Mouse (Mus musculus) midbrain, embryonic 16.5 days (tissue): ENCODE data around the gene Prss27. TPM values are rescaled to one million over a fixed set of nuclear protein-coding genes. Genes with fewer than 3 reads are reported as not detected.
"Not testable (repeated sequence)": the region's sequence is repeated elsewhere in the genome, so short reads cannot be mapped to it uniquely, and the experiment has no call there.

Experiments used
- ATAC-seq: fragments of 200-750 bp; cut with Nextera tagmentation; 2 replicates; pipeline ENCODE4 v1.8.0; 2017; ENCODE audit warnings: moderate TSS enrichment
- H3K27ac ChIP-seq: fragments of 300-500 bp; sonication (generic); 2 replicates; pipeline ENCODE4 v1.5.1; 2014; ENCODE audit warnings: mild to moderate bottlenecking, low read length, mixed read lengths
- H3K27me3 ChIP-seq: fragments of 300-500 bp; sonication (generic); 2 replicates; pipeline ENCODE4 v1.6.1; 2014; ENCODE audit warnings: low read depth, low read length, mixed read lengths; ENCODE audit not compliant: control insufficient read depth, insufficient read depth
- H3K36me3 ChIP-seq: fragments of 300-500 bp; sonication (generic); 2 replicates; pipeline ENCODE4 v1.6.1; 2014; ENCODE audit warnings: mild to moderate bottlenecking, low read length, moderate library complexity, mixed read lengths; ENCODE audit not compliant: control insufficient read depth, insufficient read depth
- H3K4me1 ChIP-seq: fragments of 300-500 bp; sonication (generic); 2 replicates; pipeline ENCODE4 v1.6.1; 2014; ENCODE audit warnings: mild to moderate bottlenecking, low read length, mixed read lengths; ENCODE audit not compliant: control insufficient read depth, insufficient read depth
- H3K4me2 ChIP-seq: fragments of 300-500 bp; sonication (generic); 2 replicates; pipeline ENCODE4 v1.6.1; 2014; ENCODE audit warnings: mild to moderate bottlenecking, low read length, mixed read lengths
- H3K4me3 ChIP-seq: fragments of 300-500 bp; sonication (generic); 2 replicates; pipeline ENCODE4 v1.5.1; 2014; ENCODE audit warnings: low read depth, mild to moderate bottlenecking, low read length, moderate library complexity, mixed read lengths
- H3K9ac ChIP-seq: fragments of 300-500 bp; sonication (generic); 2 replicates; pipeline ENCODE4 v1.6.1; 2014; ENCODE audit warnings: low read depth, low read length, mixed read lengths
- H3K9me3 ChIP-seq: fragments of 300-500 bp; sonication (generic); replicated peaks from 2 replicates; pipeline ENCODE4 v1.6.1; 2014; ENCODE audit warnings: mild to moderate bottlenecking, low read length, mixed read lengths; ENCODE audit not compliant: control insufficient read depth, poor library complexity, severe bottlenecking
- WGBS: fragments of 180-500 bp; shearing (Covaris S2); extraction: QIAGEN DNeasy Blood & Tissue Kit; methylation state at CpG from one replicate; pipeline ENCODE4 v1.1.7; 2014; 5-methylcytosine and 5-hydroxymethylcytosine counted together
- microRNA-seq: library from miRNA; unstranded; fragments of <30 nt; microRNA quantifications from one replicate; pipeline ENCODE4, GENCODE M21; 2017
- polyA plus RNA-seq: library from polyadenylated mRNA; unstranded; fragments of >200 nt; fragmentation: Nextera tagmentation; extraction: Ambion mirVana; gene quantifications from 2 replicates; pipeline ENCODE4 v1.2.1, GENCODE M21; 2015

Prss27 gene
- polyA plus RNA-seq, 1 experiment from 2014 or later: 0.19 TPM

DNA sequence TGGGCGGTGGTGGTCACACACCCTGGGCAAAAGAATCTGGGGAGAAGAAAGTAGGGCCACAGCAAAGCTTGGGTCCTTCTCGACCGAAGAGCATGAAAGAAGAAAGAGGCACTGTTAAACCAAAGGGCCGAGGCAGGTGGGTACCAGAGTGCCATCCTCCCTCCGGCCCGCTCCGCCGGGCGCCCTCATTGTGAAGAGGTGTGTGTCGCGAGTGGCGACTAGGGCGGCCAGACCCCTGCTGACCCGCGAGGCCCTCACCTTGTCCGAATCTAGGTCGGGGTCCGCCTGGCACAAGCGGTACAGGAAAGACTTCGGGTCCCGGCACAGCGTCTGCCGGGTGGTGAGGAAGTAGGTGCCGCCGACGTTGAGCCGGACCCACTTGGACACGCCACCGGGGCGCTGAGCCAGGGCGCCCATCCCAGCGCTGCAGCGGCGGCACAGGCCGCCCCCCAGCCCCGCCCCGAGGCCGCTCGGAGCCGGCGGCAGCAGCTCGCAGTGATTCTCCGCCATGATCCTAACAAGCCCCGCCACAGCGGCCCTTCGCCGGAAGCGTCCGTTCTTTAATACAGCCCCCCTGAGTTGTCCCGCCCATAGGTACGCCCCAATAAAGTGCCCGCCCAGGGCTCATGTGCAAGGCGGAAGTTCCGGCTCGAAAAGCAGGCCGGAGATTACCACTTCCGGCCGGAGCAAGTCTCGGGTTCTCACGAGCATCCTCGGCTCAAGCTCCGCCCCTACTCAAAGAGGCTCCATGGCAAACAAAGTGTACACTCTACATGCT, 35.2 kb downstream of the Prss27 start, which contains the start of gene Kctd5:
TSS of gene Kctd5 (minus strand) at position 567 of the 778 bp plus-strand sequence.
- H3K27ac ChIP-seq: peak within 1 kb of the TSS; percentile 87
- H3K9me3 ChIP-seq: no peaks in the 10 kb centered on the region
- H3K4me3 ChIP-seq: peak within 1 kb of the TSS; percentile 66
- no peaks in the 10 kb centered on the region for H3K27me3 ChIP-seq
- peaks cover 18% of the 10 kb centered on the region for H3K4me1 ChIP-seq
- under 1% methylated on average over 62 of the region's 62 CpGs for WGBS
- peak within 1 kb of the TSS; percentile 80 for H3K4me2 ChIP-seq
- ATAC-seq: peak; percentile 96
- H3K9ac ChIP-seq: peak within 1 kb of the TSS; percentile 91
- H3K36me3 ChIP-seq: peaks cover 3% of the 10 kb centered on the region

DNA sequence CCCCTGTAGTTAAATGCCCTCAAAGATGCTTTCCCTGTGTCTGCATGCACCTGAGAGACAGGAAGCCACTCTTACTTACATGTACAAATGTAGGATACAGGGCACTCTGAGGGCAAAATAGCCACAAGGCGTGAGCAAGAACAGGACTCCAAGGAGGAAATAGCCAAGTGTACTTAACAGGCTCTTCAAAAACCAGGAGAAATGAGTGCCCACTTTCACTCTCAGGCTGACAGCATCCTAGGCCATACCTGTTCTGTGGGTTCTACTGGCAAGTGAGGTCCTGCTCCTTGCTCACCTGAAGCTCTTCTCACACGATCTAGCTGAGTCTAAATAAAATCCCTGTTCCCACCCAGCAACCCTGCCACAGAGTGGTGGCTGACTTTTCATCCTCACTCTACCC, 39.2 kb downstream of the Prss27 start:
- H3K4me2 ChIP-seq: no peak overlapping the region
- no peaks in the 10 kb centered on the region for H3K27me3 ChIP-seq
- ATAC-seq: no peak
- 96% methylated on average over 2 of the region's 2 CpGs for WGBS
- peaks cover 23% of the 10 kb centered on the region for H3K36me3 ChIP-seq
- H3K4me1 ChIP-seq: peaks cover 4% of the 10 kb centered on the region
- no peak overlapping the region for H3K4me3 ChIP-seq
- no peak overlapping the region for H3K27ac ChIP-seq
- H3K9me3 ChIP-seq: no peaks in the 10 kb centered on the region
- no peak overlapping the region for H3K9ac ChIP-seq

DNA sequence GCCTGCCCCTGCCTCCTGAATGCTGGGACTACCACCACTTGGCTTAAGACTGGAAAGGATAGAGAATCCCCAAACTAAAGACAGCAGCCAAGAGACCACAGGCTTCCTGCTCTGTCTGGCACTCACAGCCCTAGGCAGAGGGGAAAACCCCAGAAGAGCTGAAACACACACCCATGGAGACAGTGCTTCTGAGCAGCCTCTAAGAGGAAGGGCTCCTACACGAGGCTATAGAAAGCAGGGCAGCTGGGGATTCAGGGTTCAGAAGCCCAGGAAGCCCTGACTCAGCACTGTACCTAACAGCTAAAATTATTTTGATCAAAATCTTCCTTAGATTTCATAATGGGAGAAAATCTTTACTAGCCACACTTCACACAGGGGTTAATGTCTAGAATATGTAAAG, 46.6 kb downstream of the Prss27 start:
- Histone ChIP-seq H3K36me3 (peaks cover 10% of the 10 kb centered on the region; the same call in 1 of the 2 replicates), H3K4me1 (no peaks in the 10 kb centered on the region), H3K9ac (no peak overlapping the region), H3K4me2 (no peak overlapping the region), H3K9me3 (no peaks in the 10 kb centered on the region), H3K27me3 (no peaks in the 10 kb centered on the region), H3K4me3 (no peak overlapping the region), H3K27ac (no peak overlapping the region)
- WGBS: 59% methylated on average over 1 of the region's 1 CpGs
- no peak for ATAC-seq

DNA sequence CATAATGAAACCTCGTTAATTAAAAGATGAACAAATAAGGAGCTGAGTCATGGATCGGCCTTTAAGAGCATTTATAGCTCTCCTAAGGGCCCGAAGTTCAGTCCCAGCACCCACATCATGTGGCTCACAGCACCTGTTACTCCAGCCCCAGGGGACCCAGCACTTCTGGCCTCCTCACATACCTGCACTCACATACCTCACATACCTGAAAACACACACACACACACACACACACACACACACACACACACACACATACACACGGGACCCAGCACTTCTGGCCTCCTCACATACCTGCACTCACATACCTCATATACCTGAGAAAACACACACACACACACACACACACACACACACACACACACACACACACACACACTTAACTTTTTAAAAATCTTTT, 48.5 kb downstream of the Prss27 start:
- H3K9ac ChIP-seq, H3K4me2 ChIP-seq, H3K4me3 ChIP-seq, H3K4me1 ChIP-seq, H3K27me3 ChIP-seq, H3K9me3 ChIP-seq, ATAC-seq, H3K27ac ChIP-seq: not testable (repeated sequence)
- WGBS: 93% methylated on average over 4 of the region's 4 CpGs
- peaks cover 12% of the 10 kb centered on the region; the same call in 1 of the 2 replicates for H3K36me3 ChIP-seq

DNA sequence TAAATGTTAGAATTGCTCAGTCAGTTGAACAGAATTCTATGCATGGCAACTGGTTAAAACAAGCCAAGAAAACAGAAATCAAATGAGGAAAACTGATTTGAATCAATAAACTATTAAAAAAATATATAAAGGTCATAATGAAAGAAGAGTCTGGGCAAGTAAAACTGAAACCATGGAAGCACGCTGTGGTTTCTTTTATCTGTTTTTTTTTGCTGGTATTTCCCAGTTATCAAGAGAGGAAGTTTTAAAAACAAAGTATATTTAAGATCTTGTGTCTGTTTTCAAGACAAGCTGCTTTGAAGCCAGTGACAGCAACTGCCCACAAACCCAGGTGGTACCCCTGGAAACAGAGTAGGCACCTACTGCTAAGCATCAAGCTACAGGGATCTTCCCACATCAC, 52.6 kb downstream of the Prss27 start:
- no peak overlapping the region for H3K4me2 ChIP-seq
- peaks cover 19% of the 10 kb centered on the region for H3K36me3 ChIP-seq
- H3K9me3 ChIP-seq: no peaks in the 10 kb centered on the region
- no peak for ATAC-seq
- WGBS: 100% methylated on average over 1 of the region's 1 CpGs
- H3K4me3 ChIP-seq: no peak overlapping the region
- no peak overlapping the region for H3K9ac ChIP-seq
- no peaks in the 10 kb centered on the region for H3K27me3 ChIP-seq
- no peak overlapping the region for H3K27ac ChIP-seq
- H3K4me1 ChIP-seq: no peaks in the 10 kb centered on the region

Small RNA genes lying within 50 kb of the gene (microRNA-seq; reads per million reads assigned to microRNA genes)
- gene Gm27700: not detected

Other genes with a start within 250 kb of the Prss27 start
- 467 and 529 TPM in 2 replicates for gene Srrm2, start 247.6 kb upstream of the Prss27 start, polyA plus RNA-seq
- 1,162 and 1,206 TPM in 2 replicates for gene Elob, start 209.0 kb upstream of the Prss27 start, polyA plus RNA-seq
- 0.18 TPM in 1 of 2 replicates, not detected in the other for gene Prss33, start 202.1 kb upstream of the Prss27 start, polyA plus RNA-seq
- not detected in 2 replicates for gene Prss32, start 194.3 kb upstream of the Prss27 start, polyA plus RNA-seq
- gene Prss41, start 194.0 kb upstream of the Prss27 start, polyA plus RNA-seq: 0.88 and 1.6 TPM in 2 replicates
- not detected in 2 replicates for gene Prss21, start 170.1 kb upstream of the Prss27 start, polyA plus RNA-seq
- gene Dcpp1, start 157.3 kb upstream of the Prss27 start, polyA plus RNA-seq: not detected in 2 replicates
- gene Dcpp2, start 157.3 kb upstream of the Prss27 start, polyA plus RNA-seq: not detected in 2 replicates
- not detected in 2 replicates for gene Dcpp3, start 120.7 kb upstream of the Prss27 start, polyA plus RNA-seq
- not detected in 2 replicates for gene Sbp, start 96.5 kb upstream of the Prss27 start, polyA plus RNA-seq
- gene Sbpl, start 82.9 kb upstream of the Prss27 start, polyA plus RNA-seq: not detected in 2 replicates
- 0.24 TPM in 1 of 2 replicates, not detected in the other for gene Prss30, start 57.6 kb upstream of the Prss27 start, polyA plus RNA-seq
- gene Prss22, start 40.0 kb upstream of the Prss27 start, polyA plus RNA-seq: not detected in 2 replicates
- gene Kctd5, start 35.3 kb downstream of the Prss27 start, polyA plus RNA-seq: 72.7 and 75.2 TPM in 2 replicates
- 69.2 and 78.5 TPM in 2 replicates for gene Pdpk1, start 112.8 kb downstream of the Prss27 start, polyA plus RNA-seq
- 31.1 and 31.6 TPM in 2 replicates for gene Amdhd2, start 125.6 kb downstream of the Prss27 start, polyA plus RNA-seq
- gene Atp6v0c, start 131.6 kb downstream of the Prss27 start, polyA plus RNA-seq: 1,371 and 1,629 TPM in 2 replicates
- 30.6 and 30.8 TPM in 2 replicates for gene Tbc1d24, start 167.4 kb downstream of the Prss27 start, polyA plus RNA-seq
- 3.9 and 4.4 TPM in 2 replicates for gene Ntn3, start 171.4 kb downstream of the Prss27 start, polyA plus RNA-seq
- gene Tedc2, start 182.7 kb downstream of the Prss27 start, polyA plus RNA-seq: 9.2 and 9.5 TPM in 2 replicates
- gene Ccnf, start 213.3 kb downstream of the Prss27 start, polyA plus RNA-seq: 12.7 and 12.9 TPM in 2 replicates